Mouse (Mus musculus) midbrain, embryonic 14.5 days (tissue): ENCODE results near the gene Arhgef28. TPM values are rescaled to one million over a fixed set of nuclear protein-coding genes. Genes with fewer than 3 reads are reported as not detected.

Source experiments
- ATAC-seq: fragments of 200-750 bp; cut with Nextera tagmentation; 2 replicates; pipeline ENCODE4 v1.8.0; 2017; ENCODE audit warnings: moderate number of reproducible peaks, moderate library complexity; ENCODE audit not compliant: low FRiP score, low TSS enrichment
- DNase-seq: peaks from one replicate; pipeline ENCODE4 v3.0.0-alpha.2; 2015
- H3K27ac ChIP-seq: fragments of 300-500 bp; sonication (generic); replicated peaks from 2 replicates; pipeline ENCODE4 v1.5.1; 2014; ENCODE audit warnings: mild to moderate bottlenecking, low read depth, low read length, moderate library complexity
- H3K27me3 ChIP-seq: fragments of 300-500 bp; sonication (generic); 2 replicates; pipeline ENCODE4 v1.6.1; 2014; ENCODE audit warnings: low read length, control low read depth, mixed read lengths; ENCODE audit not compliant: control insufficient read depth, insufficient read depth
- H3K36me3 ChIP-seq: fragments of 300-500 bp; sonication (generic); 2 replicates; pipeline ENCODE4 v1.6.1; 2014; ENCODE audit warnings: low read length, control low read depth; ENCODE audit not compliant: control insufficient read depth, insufficient read depth
- H3K4me1 ChIP-seq: fragments of 300-500 bp; sonication (generic); 2 replicates; pipeline ENCODE4 v1.6.1; 2014; ENCODE audit warnings: mild to moderate bottlenecking, antibody characterized with exemption, low read length, control low read depth; ENCODE audit not compliant: control insufficient read depth, insufficient read depth
- H3K4me2 ChIP-seq: fragments of 300-500 bp; sonication (generic); 2 replicates; pipeline ENCODE4 v1.6.1; 2014; ENCODE audit warnings: mild to moderate bottlenecking, low read length, moderate library complexity
- H3K4me3 ChIP-seq: fragments of 300-500 bp; sonication (generic); replicated peaks from 2 replicates; pipeline ENCODE4 v1.5.1; 2014; ENCODE audit warnings: low read depth, low read length
- H3K9ac ChIP-seq: fragments of 300-500 bp; sonication (generic); replicated peaks from 2 replicates; pipeline ENCODE4 v1.6.1; 2014; ENCODE audit warnings: mild to moderate bottlenecking, low read length, moderate library complexity
- H3K9me3 ChIP-seq: fragments of 300-500 bp; sonication (generic); 2 replicates; pipeline ENCODE4 v1.6.1; 2016; ENCODE audit warnings: low read length, control low read depth, mixed read lengths; ENCODE audit not compliant: control insufficient read depth
- WGBS: fragments of 180-500 bp; shearing (Covaris S2); extraction: QIAGEN DNeasy Blood & Tissue Kit; methylation state at CpG from one replicate; pipeline ENCODE4 v1.1.7; 2014; 5-methylcytosine and 5-hydroxymethylcytosine counted together
- polyA plus RNA-seq: library from polyadenylated mRNA; unstranded; fragments of >200 nt; fragmentation: Nextera tagmentation; extraction: Ambion mirVana; gene quantifications from 2 replicates; pipeline ENCODE4 v1.2.1, GENCODE M21; 2014

The Arhgef28 gene
- polyA plus RNA-seq, 1 experiment from 2014 or later = 21.1 TPM

DNA sequence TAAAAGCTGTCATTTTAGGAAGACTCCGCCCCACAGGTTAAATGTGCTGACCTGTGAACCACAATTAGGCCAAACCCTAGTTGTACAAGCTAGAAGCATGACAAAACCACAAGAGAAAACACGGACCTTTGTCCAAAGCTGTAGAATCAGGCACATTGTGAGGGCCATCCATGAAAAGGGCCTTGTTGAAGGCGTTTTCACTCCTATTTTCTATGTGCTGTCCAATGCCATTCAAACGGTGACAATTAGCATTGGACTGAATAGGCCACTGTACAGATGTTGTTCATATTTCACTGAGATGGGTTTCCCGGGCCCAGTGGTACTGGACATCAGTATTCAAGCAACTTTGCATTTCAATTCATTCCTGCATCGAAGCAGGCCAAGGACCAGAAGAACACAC is 33.2 kb downstream of the Arhgef28 start:
- WGBS = 70% methylated on average over 6 of the region's 6 CpGs
- H3K9me3 ChIP-seq = no peaks in the 10 kb centered on the region
- no peak overlapping the region for H3K27ac ChIP-seq
- ATAC-seq = no peak
- no peak overlapping the region for H3K4me2 ChIP-seq
- H3K9ac ChIP-seq = no peak overlapping the region
- no peak overlapping the region for H3K4me3 ChIP-seq
- H3K4me1 ChIP-seq = 0 out of 2 replicates have a peak, but pooled peaks cover 2% of the 10 kb centered on the region
- no peaks in the 10 kb centered on the region for H3K36me3 ChIP-seq
- H3K27me3 ChIP-seq = no peaks in the 10 kb centered on the region
- DNase-seq = no peak

DNA sequence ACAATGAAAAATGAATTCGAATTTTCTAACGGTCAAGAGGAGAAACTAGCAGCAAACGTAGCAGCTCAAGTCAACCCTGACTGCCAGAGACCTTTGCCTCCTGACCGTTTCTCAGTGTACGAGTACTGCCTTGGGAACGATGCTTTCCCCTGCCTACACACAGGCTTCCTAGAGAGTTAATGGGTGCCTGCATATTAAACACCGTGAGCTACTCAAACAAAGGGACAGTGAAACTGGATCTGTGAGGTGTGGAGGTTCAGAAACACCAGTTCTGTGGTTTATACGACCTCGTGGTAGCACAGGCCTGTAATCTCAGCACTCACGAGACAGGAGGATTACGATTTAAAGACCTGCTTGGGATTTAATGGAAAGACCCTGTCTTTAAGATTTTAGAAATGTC is 33.9 kb downstream of the Arhgef28 start:
- H3K27me3 ChIP-seq = no peaks in the 10 kb centered on the region
- H3K9me3 ChIP-seq = no peaks in the 10 kb centered on the region
- DNase-seq = no peak
- 0 out of 2 replicates have a peak overlapping the region, but pooled peaks have one; percentile 29 for H3K9ac ChIP-seq
- no peak for ATAC-seq
- H3K4me3 ChIP-seq = no peak overlapping the region
- no peak overlapping the region for H3K4me2 ChIP-seq
- H3K27ac ChIP-seq = no peak overlapping the region
- H3K36me3 ChIP-seq = no peaks in the 10 kb centered on the region
- 0 out of 2 replicates have a peak, but pooled peaks cover 2% of the 10 kb centered on the region for H3K4me1 ChIP-seq
- WGBS = 70% methylated on average over 11 of the region's 11 CpGs

DNA sequence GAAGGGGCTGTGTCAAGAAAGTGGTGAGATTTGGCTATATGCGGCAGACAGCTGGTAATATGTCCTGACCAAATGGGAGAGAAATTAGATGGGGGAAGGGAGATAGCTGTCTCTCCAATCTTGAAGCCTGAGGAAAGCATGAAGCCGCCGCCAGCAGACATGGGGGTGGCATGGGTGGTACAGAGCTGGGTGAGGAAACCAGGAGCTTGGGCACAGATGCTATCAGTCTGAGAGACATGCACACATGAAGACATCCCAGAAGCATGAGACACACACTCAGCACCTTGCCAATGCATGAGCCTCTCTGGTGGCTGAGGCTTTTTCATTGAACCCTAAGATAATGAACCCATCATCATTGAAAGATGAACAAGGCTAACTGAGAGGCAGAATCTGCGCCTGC is 34.5 kb downstream of the Arhgef28 start:
- Histone ChIP-seq H3K9me3 (no peaks in the 10 kb centered on the region), H3K4me3 (no peak overlapping the region), H3K27ac (no peak overlapping the region), H3K27me3 (no peaks in the 10 kb centered on the region), H3K9ac (no peak overlapping the region), H3K4me1 (0 out of 2 replicates have a peak, but pooled peaks cover 2% of the 10 kb centered on the region), H3K36me3 (no peaks in the 10 kb centered on the region), H3K4me2 (peak overlapping the region; percentile 30; the same call in 1 of the 2 replicates)
- ATAC-seq (no peak), DNase-seq (no peak)
- WGBS = 91% methylated on average over 4 of the region's 4 CpGs

DNA sequence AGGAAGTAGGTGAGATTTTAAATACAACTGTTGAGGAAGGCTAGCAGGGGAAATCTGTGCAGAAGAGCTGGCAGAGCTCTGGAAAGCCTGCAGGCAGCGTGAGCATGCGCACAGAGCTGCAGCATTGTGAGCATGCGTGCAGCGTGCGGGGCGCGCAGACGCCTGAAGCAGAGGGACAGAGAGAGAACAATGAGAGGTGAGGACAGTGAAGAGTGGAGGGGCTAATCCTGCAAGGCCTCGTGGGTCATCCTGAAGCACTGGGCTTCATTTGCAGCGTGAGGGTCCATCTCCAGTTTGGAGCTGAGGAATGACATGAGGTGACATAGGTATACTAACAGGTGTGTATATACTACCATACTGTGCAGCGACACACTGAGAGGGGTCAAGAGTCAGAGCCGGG is 35.0 kb downstream of the Arhgef28 start:
- Histone ChIP-seq H3K4me2 (peak overlapping the region; percentile 30; the same call in 1 of the 2 replicates), H3K27ac (no peak overlapping the region), H3K9ac (no peak overlapping the region), H3K27me3 (no peaks in the 10 kb centered on the region), H3K4me1 (0 out of 2 replicates have a peak, but pooled peaks cover 2% of the 10 kb centered on the region), H3K9me3 (no peaks in the 10 kb centered on the region), H3K4me3 (no peak overlapping the region), H3K36me3 (no peaks in the 10 kb centered on the region)
- peak; percentile 67 for DNase-seq
- no peak for ATAC-seq
- WGBS = 83% methylated on average over 12 of the region's 12 CpGs

DNA sequence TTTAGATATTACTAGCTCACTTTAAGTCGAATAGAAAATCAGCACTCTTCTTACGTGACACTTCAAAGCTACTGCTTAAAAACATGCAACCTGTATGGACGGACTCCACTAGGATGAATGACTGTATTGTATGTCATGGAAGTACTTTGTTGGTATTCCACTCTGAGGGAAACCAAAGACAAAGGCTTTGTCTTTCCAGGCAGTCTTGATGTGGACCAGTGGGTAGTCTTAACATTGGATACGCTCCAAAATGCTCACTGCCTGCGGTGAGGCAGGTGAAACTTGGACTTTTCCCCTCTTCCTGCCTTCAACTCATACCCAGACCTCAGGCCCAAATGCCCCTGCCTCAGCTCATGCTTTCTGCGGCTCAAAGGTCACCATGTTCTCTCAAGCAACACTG is 41.4 kb downstream of the Arhgef28 start:
- Histone ChIP-seq H3K9me3 (no peaks in the 10 kb centered on the region), H3K36me3 (no peaks in the 10 kb centered on the region), H3K4me3 (no peak overlapping the region), H3K27me3 (no peaks in the 10 kb centered on the region), H3K9ac (no peak overlapping the region), H3K4me2 (no peak overlapping the region), H3K4me1 (no peaks in the 10 kb centered on the region), H3K27ac (no peak overlapping the region)
- ATAC-seq = no peak
- 79% methylated on average over 6 of the region's 6 CpGs for WGBS
- DNase-seq = no peak

DNA sequence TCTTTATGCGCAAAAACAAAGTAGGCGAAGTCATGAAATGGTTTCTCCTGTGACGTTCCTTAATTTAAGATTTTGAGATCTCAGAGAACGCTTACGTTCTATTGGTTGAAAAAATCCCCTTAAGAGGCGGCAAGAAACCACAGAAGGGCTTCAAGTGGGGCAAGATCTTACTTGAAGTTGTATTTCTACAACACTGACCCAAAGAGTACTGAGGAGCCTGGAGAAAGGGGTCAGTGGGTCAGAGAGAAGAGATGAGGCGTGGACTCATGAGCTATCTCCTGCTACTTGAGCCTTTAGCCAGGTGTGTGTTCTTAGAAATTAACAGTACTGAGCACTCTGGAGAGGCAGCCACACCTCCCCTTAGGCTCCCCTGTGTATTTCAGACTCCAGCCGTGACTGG is 44.7 kb downstream of the Arhgef28 start:
- Histone ChIP-seq H3K36me3 (no peaks in the 10 kb centered on the region), H3K9me3 (no peaks in the 10 kb centered on the region), H3K27me3 (no peaks in the 10 kb centered on the region), H3K4me1 (no peaks in the 10 kb centered on the region), H3K27ac (no peak overlapping the region), H3K4me2 (no peak overlapping the region), H3K4me3 (no peak overlapping the region), H3K9ac (no peak overlapping the region)
- no peak for ATAC-seq
- no peak for DNase-seq
- WGBS = 95% methylated on average over 8 of the region's 8 CpGs

DNA sequence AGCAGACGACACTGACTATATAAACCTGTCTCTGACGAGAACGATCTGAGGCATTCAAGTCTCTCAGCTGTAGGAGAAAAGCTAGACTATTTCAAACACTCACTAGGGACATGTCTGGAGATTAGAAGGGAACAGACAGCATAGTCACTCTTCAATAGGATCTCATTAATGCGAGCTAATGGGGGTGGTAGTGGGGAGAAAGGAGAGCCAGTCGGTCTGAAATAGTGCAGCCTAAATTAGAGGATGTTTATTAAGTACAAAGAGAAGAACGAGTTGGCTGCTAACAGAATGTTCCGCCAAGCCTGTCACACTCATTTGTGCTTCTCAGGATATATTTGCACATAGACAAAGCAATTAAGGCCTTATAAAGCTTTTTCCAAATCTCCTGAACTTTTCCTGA is 49.6 kb downstream of the Arhgef28 start:
- no peak overlapping the region for H3K4me2 ChIP-seq
- H3K9ac ChIP-seq = no peak overlapping the region
- no peak overlapping the region for H3K27ac ChIP-seq
- no peak overlapping the region for H3K4me3 ChIP-seq
- no peaks in the 10 kb centered on the region for H3K9me3 ChIP-seq
- H3K4me1 ChIP-seq = no peaks in the 10 kb centered on the region
- H3K36me3 ChIP-seq = no peaks in the 10 kb centered on the region
- H3K27me3 ChIP-seq = no peaks in the 10 kb centered on the region
- 37% methylated on average over 7 of the region's 7 CpGs for WGBS
- ATAC-seq (no peak), DNase-seq (no peak)

DNA sequence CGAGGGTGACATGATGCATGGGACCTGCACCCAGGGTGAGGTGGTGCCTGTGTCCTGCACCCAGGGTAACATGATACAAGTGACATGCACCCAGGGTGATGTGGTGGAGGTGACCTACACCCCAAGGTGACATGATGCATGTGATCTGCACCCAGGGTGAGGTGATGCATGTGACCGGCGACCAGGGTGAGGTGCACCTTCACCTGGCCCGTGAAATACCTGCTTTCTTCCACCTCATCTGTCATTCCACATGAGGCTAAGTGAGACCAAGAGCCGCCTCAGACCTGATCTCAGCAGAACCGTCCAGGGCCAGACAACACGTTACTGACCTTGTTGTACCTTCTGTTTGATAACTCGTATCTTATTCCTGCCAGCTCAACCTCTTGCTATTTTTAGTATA is 53.5 kb downstream of the Arhgef28 start:
- no peak for ATAC-seq
- no peaks in the 10 kb centered on the region for H3K36me3 ChIP-seq
- DNase-seq = no peak
- H3K27me3 ChIP-seq = no peaks in the 10 kb centered on the region
- no peak overlapping the region for H3K9ac ChIP-seq
- WGBS = 90% methylated on average over 8 of the region's 8 CpGs
- no peak overlapping the region for H3K27ac ChIP-seq
- no peak overlapping the region for H3K4me3 ChIP-seq
- no peaks in the 10 kb centered on the region for H3K4me1 ChIP-seq
- H3K4me2 ChIP-seq = no peak overlapping the region
- H3K9me3 ChIP-seq = no peaks in the 10 kb centered on the region

DNA sequence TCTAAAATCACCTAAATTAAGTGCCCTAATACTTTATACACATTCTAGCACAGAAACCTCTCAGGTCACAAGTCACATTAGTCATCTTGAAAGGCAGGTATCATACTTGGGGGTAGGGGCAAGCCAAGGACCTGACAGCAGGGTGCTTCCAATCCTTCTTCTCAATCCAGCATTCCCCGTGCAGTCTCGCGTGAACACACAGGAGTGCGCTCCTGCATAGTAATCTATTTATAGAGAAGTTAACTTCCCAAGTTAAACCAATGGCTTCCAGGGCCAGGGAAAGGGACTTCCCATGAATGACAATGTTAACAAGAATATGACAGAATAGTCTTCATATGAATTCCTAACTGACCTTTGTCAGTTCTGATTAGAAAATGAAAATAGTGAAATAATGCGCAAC is 58.7 kb downstream of the Arhgef28 start:
- WGBS = 53% methylated on average over 5 of the region's 5 CpGs

More for the DNA sequence above, 58.7 kb downstream of the Arhgef28 start:
- no peak overlapping the region for H3K9ac ChIP-seq
- no peak overlapping the region for H3K4me2 ChIP-seq
- ATAC-seq = no peak
- DNase-seq = no peak
- peaks cover 8% of the 10 kb centered on the region; the same call in 1 of the 2 replicates for H3K4me1 ChIP-seq
- H3K27ac ChIP-seq = no peak overlapping the region
- no peak overlapping the region for H3K4me3 ChIP-seq
- no peaks in the 10 kb centered on the region for H3K9me3 ChIP-seq
- no peaks in the 10 kb centered on the region for H3K27me3 ChIP-seq
- H3K36me3 ChIP-seq = no peaks in the 10 kb centered on the region
